Mouse (Mus musculus): Measurements from ENCODE around the gene Asna1.

GRCm38 (mm10) chr8:84970135-84970790 lies 54.8 kb downstream of the Asna1 start:
- no peak for TF ChIP-seq CTCF (IDR thresholded peaks at IDR 0.05)
- TF ChIP-seq EP300 (IDR thresholded peaks at IDR 0.05), result no peak
